Mouse (Mus musculus) cerebellum, adult 11-12 months (tissue): ENCODE data around the gene Erc1.
A peak's percentile ranks its signal among the peaks of the same experiment; 100 is the strongest.

Source experiments
- DNase-seq: peaks from one replicate; pipeline ENCODE4 v3.0.0; 2022

The Erc1 gene

DNA sequence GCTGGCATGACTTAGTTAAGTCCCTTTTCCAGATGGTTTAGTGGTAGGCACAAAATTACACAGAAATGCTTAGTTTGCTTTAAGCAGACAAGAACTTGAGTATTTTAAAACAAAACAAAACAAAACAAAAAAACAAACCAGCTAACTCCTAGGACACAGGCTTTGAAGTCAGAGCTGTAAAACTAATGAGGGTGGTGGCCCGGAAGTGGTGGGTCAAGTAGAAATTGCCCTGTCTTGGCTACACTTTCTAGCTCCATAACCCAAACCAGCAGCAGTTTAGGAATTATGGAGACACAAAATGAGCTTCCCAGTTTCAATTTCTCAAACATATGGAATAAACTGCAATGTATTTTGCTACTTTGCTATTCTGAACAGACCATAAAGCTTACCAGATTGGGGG lies 263.9 kb downstream of the Erc1 start:
- DNase-seq = no peak

DNA sequence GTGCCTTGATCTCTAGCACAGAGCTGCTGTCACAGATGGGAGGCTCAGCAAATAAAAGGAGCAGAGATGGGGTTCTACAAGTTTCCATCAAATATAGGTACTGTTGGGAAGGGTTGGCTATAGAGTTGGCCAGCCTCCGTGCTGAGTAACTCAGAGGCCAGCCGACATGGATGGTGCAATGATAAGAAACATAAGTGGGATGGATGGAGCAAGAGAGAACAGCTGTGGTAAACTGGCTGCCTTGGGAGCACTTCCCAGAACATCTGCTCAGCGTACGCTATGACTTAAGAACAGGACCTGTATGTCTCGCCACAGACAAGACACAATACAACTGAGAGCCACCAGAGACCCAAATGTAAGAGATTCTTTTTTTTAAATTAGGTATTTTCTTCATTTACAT lies 264.8 kb downstream of the Erc1 start:
- DNase-seq = no peak

DNA sequence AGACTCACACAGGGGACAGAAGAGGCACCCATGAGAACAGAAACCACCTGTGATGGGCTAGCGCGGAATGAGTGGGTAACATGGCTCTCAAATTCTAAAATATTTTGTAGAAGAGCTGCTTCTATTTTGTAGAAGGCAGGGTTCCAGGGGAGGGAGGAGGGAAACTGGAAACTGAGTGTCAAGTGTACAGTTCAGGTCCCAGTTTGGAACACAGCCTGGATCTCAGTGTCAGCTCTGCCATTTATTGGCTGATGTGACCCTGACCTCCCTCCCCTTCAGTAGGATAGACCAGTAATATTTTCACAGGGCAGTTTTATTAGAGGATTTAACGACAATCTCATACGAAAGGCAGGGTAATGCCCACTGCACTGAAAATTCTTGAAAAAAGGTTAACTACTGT lies 271.3 kb downstream of the Erc1 start:
- DNase-seq = no peak

DNA sequence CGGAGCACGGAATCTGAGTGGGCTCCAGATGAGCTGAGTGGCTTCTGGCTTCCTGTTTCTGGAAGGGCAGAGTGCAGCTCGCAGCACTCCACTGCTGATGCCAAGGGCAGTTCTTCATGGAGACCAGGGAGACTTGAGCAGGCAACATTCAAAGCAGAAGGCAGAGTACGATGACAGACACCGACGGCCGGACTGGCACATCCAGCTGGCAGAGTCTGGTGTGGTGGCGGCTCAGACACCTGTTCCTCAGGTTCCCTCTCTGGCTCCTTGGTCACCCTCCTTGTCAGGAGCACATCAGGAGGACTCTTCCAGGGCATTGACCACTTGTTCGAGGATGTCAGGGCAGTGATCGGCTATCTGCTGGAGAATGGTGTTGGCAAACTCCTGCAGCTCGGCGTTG lies 272.6 kb downstream of the Erc1 start:
- DNase-seq = no peak

DNA sequence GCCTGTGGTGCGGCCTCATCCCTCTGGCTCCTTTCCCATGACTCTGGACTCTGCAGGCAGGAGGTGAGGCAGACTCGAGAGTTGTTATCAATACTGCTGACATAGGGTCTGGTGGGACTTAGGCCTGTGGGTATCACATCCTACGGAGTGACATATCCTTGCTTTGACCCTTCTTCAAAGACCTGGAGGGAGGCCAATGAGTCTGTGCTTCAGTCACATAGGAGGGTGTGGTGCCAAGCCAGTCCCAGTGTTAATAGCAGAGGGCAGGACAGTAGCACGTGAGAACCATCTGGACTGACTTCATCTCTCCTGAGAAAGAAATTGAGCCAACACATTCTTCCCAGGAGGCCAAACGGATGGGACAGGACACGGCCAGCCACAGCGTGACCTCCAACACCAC lies 275.7 kb downstream of the Erc1 start:
- DNase-seq = peak; percentile 85

DNA sequence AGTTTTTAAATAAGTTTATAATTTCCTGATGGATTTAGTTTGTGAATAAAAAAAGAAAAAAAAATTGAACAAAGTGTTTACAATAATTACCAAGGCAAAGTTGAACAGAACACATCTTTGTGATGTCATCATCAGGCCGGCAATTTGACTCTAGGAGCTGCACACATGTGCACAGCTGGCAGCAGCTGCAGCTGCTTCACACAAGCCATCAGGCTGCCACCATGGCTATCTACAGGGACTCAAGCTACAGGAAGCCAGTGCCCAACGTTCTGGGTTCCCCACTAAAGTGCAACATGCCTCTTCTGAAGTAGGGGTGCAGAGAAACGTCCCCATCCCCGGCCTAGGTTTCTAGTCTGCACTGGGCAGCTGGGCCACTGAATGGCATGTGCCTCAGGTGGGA lies 277.2 kb downstream of the Erc1 start:
- DNase-seq = no peak

DNA sequence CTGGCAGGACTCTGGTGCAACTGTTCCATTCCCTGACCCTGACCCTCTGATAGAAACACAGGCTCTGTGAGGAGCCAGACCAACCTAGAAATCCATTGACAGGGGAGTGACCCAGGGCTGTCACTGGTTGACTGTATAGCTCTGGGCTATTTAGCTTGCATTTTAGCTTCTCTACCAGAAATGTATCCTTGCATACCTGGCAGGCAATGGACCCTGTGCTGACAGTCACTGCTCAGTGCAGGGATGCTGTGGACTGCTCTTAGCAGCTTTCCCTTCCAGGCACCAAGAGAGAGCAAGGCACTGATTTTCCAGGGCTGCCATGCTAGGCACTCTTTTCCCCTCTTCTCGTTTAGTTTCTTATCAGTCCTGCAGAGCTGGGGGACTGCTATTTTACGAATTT lies 279.6 kb downstream of the Erc1 start:
- no peak for DNase-seq

DNA sequence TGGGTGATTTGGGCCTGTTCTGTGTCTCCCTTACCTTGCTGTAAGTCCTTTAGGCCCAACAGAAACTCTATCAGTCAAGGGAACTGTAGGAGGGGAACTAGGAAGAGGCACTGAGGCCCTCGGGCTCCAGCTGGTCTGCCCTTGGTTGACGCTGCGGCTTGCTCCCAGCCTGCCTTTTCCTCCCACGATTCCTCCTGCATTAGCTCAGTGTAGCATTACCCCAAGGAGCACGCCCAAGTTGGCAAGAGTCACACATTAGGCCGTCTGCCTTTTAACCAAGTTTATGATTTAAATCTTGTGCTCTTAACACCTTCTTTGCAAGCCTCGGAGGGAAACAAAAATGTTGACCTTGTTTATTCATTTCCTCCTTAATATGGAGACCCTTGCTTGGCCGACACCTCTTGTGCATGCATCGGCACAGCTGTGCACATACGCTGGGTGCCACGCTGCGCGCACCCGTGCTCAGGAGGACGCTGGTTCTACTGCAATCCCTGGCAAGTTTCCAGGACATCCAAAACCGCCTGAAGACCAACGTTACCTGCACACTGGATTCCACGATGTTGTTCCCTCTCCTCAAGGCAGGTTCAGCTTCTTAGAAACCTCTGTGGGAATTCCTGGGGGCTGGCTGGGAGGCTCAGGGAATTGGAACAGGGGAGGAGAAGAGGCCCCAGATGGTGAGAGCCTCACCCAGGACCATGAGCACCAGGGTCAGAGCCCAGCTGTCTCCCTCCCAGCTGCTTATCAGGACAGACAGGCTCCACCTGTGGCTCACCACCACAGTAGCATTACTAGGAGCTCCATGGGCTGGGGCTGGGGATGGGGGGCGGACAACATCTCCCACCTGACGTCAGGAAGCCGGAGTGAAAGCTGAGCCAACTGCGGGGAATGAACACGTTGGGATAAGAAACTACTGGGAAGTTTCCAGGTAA lies 282.3 kb downstream of the Erc1 start:
- no peak for DNase-seq

DNA sequence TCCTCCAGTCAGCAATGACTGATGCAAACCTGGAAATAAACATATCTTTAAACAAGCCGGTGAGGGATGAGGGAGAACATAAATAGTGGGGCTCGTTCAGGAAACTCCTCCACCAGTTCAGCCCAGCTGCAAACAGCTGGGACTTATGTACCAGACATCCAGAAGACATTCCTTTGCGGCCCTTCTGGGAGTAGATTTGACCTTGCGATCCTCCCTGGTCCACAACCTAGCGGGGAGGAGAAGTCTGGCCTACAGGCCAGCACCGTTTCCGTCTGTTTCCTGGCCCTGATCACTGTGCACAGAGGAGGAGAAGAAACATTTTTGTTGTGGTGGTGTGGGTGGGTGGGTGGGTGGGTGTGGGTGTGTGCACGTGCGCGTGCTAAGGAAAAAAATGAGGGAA lies 285.4 kb downstream of the Erc1 start:
- no peak for DNase-seq

DNA sequence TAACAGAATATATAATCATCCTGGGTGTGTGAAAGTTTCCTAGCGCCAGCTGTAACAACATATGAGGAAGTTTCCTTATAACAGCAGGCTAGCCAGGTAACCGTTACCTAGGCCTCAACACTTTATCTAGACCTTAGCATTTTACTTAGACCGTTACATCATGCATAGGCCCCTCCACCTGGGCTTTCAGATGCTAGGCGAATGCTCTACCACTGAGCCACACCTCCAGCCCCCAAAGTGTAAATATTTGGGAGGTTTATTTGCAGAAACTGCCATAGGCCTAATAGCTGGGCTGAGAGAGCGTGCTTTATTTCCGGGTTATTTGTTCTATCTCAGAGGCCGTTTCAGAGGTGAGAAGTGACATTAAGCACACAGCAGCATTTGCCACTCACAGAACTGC lies 289.1 kb downstream of the Erc1 start:
- DNase-seq = no peak

DNA sequence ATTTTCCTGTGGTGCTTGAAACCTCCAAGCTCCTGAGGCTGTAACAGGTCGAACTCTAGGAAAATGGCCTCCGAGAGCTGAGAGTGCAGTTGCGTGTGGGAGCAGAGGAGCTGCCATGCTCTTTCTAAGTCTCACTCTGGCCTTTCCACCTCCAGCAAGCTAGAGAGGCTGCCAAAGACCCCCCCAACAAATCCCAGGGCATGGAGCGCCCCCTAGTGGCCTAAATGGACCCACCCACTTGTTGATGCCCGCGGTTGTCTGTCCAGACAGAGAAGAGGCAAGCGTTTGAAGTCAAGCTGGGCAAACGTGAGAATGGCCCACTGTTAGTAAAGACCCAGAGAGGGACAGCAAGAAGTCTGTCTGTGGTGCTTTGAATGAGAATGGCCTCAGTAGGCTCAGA lies 293.5 kb downstream of the Erc1 start:
- no peak for DNase-seq

DNA sequence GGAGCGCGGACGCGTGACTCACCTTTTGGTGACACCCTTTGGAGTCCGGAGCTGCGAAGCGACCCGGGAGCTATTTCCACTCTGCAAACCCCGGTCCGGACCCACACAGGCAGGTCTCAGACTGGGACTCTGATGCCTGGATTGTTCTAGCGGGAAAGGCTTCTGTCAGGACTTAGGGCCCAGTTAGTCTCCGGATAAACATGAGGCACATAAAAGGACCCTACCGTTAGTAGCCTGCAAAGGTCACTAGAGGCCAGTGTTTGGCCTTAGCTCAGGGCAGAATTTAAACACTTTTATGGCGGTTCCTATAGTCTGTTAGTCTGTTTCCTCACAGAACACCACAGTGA lies 303.5 kb downstream of the Erc1 start:
- DNase-seq = no peak

DNA sequence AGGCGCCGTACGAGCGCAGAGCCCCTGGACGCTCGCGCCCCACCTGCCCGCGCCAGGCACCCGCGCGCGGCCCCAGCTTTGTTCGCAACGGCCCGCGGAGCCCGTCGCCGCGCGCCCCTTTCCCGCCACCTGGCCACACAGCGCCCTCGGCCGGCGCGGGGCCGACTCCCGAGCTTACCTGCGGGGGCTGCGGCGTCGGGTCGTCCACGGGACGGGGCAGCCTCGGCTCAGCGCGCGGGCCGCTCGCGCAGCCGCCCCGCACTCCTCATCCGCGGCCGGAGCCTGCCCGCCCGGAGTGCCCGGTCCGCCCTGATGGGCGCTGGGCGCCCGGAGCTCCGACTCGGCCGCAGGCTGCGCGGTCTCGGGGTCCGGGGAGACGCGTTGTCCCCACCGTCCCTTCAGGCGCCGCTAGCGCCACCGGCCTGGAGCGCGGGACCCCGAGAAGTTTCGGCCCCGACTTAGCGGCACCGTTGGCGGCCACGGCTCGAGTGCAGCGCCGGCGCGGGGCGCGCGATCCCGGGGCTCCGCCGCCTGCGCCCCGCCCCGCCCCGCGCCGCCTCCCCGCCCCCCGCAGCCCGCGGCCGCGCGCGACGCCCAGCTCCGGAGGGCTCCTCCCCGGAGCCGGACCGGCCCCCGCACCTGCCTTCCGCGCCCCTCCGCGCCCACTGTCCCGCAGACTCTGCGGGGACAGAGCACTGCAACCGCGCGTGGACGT lies 304.0 kb downstream of the Erc1 start, which contains the start of gene Wnt5b:
Gene Wnt5b (minus strand): TSS at position 545 of the 715 bp plus-strand sequence.
- DNase-seq = no peak

DNA sequence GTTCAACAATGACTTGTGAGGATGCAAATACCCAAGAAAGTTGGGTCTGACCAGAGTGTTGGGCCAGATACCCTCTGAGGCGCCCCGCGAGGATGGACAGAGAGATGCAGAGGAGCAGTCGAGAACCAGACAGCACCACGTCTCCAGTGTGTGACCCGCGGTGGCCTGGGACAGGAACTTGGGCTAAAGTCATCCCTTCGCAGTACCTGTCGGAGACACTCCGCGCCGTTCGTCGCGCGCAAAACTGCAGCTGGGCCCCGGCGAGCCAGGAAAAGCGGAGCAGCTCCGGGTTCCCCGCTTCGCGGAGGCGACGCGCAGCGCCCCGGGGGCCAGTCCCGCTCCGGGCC lies 304.5 kb downstream of the Erc1 start:
- DNase-seq = no peak

DNA sequence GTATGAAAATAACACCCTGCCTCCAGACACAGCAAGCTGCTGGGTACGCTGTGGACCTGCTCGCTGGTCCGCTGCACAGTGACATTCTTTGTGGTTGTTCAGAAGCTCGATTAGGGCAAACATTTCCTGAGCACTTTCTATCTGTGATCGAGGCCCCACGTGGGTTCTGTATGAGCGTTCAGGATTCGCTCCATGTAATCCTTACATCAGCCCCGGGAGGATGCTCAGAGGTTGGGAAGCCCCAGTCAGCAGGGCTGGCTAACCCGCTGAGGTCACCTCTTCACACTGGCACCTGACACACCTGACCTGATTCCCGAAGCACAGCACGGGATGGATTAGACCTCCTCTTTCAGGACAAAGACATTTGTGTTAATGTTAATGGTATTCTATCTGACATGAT lies 312.1 kb downstream of the Erc1 start:
- no peak for DNase-seq

DNA sequence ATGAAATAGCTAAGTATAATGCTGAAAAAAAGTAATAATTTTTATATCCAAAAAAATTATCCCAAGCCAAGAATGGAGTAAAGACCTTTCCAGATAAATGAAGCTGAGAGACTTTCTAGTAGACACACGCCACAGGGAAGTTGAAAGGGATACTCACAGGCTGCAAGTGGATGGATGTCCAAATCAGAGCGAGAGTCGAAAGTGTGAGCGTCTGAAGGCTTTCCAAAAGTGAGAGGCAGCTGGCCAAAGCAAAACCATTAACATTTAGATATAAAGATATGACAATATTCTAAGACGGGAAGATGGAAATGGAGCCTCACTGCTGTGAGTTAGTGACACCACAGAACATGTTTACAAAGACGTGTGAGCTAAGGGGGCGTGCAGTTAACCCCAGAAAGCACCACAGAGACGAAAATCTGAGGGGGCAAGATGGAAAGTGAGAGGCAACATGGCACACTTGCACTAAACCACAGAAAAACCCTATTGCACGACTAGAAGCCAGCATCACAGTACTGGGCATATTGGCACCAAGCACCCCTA lies 314.7 kb downstream of the Erc1 start:
- DNase-seq = no peak

DNA sequence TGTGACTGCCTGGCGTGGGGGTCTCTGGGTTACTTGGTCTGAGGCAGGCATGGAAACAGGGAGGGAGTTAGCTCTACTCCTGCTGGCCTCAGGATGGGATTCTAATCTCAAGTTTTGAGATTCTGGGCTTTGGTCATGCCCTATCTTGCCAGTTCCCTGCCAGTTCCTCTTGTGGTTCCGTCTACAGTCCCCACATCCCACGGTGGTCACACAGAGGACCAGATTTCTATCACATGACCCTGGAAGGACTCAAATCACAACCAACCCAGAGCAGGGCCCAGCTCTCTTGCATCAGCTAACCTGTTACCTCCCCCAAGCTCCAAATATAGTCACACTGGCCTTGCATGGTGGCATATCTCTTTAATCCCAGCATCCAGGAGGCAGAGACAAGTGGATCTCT lies 318.3 kb downstream of the Erc1 start:
- DNase-seq = no peak

DNA sequence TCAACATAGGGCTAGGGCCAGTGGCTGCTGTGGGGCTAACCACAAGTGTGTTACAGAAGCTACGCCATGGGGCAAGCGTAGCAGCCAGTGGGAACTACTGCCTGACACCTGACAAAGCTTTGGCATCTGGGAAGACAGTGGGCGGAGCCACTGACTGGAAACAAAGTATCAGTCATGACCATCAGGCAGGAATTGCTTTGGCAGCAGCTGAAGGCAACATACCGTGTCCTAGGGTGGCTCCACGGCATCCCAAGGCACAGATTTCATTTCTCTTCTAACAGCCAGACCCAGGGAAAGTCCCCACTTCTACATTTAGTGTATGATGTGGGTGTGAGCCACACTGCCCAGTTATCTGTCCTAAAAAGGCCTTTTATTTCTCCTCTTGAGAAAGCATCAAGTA lies 321.5 kb downstream of the Erc1 start:
- DNase-seq = no peak

DNA sequence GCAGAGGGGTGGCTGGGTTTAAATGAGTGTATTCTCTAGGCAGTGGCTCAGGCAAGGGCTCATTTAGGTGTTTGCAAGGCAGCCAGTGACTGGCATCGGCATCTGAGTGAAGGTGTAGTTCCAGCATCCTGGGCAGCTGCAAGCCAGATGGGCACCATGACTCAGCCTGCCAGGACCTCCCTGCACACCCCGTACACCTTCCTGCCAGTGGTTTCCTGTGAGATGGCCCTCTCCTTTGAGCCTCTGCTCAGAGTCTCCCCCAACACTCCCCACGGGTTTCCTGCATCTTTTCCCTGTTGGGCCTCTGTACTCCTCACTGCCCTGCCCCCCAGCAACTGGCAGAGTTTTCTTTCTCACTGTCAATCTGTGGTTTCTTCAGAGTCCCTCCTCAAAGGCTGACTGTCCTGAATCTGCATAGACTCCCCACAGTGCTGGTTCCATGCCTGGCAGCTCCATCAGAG lies 326.0 kb downstream of the Erc1 start:
- DNase-seq = peak; percentile 11

DNA sequence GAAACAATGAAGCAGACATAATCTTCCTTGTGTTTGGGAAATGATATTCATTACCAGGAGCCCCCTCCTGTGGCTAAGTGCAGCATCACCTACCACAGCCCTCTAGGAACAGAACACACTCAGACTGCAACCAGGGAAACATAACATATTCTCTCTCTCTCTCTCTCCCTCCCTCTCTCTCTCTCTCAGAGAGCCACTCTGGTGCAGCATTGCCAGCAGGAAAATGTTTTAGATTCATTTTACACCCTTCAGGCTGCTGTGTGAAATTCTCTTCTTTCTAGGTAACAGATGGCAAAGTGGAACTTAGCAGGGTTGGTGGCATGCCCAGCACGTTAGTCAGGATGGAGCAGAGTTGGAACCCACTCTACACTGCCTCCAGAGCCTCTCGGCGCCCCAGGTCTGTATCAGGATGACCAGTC lies 326.5 kb downstream of the Erc1 start:
- DNase-seq = peak; percentile 26
